In the genomic region with DNA sequence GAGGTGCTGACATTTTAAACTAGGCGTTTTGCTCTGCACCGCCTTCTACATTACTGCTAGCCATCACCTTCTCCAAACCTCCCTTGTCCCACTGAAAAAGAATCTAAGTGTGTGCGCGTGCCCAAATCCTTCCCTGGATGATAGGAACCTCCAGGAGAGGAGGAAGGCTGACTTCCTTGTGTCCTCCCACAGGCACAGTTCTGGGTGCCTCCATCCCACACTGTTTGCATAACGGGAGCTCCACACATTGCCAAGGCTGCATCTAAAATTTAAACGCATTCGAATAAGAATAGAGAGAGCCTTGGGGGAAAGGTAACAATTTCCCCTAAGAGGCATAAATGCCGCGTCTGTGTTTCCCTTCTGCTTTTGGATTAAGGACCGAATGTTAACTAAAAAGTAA, we compare ENCODE assay signal across 19 mouse cellular contexts. TPM values are rescaled to one million over a fixed set of nuclear protein-coding genes. Genes with fewer than 3 reads are reported as not detected.
DNase-seq lines count a peak whose midpoint lies in the region.
"Had no signal": no experiment of that assay in that cellular context is flagged by ENCODE, and none has a peak within 500 bp of the region (broad histone marks: within the 10 kb centered on the region; RNA-seq: fewer than 3 reads in every experiment).

No protein-coding gene starts in this region.

- intact Hi-C loops in left cerebral cortex, postnatal 36 days (cut with DNase I) = no loop called here

- peak; percentile 38 to 59 for DNase-seq in frontal cortex, postnatal 36 days (ENCODE audit: low spot score in 2 of 2)
- DNase-seq in frontal cortex, postnatal 25 days (ENCODE audit: low spot score in 2 of 2) = no peak
- peak; percentile 38 to 40 for DNase-seq in left cerebral cortex, postnatal 36 days (ENCODE audit: low spot score in 2 of 2)
- no peak for DNase-seq in left cerebral cortex, adult 11 months (ENCODE audit: low spot score)
- peak; percentile 37 to 71 for DNase-seq in right cerebral cortex, postnatal 36 days (ENCODE audit: low spot score in 2 of 2)
- no peak for DNase-seq in right cerebral cortex, postnatal 4 days
- peak; percentile 23 for DNase-seq in ZHBTc4 (ENCODE audit: low read depth, low spot score)
- DNase-seq in kidney, postnatal 25 days = no peak
- DNase-seq: adrenal gland, postnatal 25 days; cerebellum, adult 18-20 months; gastrocnemius, postnatal 25 days; heart, adult 18-20 months; heart, postnatal 4 days; kidney, adult 8-10 months; layer of hippocampus, adult 9-11 months; liver; lung, adult 2 months; lung, postnatal 10 days; thymus, postnatal 4 days had no signal

RNA-seq across cellular contexts. Expression of a gene that starts 18.6 kb away (rescaled TPM):
- total RNA-seq in left cerebral cortex, postnatal 36 days (2021) = 10 to 100 TPM; 61.7 to 75.4 TPM

Comparison
In these comparisons a context has a peak if more than half of its experiments do, and no peak if none do; other contexts are left out.
1. DNase-seq: peak in frontal cortex, postnatal 36 days (2 of 2), left cerebral cortex, postnatal 36 days (2 of 2), right cerebral cortex, postnatal 36 days (2 of 2) and ZHBTc4 (single experiment); none in frontal cortex, postnatal 25 days (0 of 2), left cerebral cortex, adult 11 months (single experiment), right cerebral cortex, postnatal 4 days (single experiment) and kidney, postnatal 25 days (0 of 2).